Mouse (Mus musculus): Measurements from ENCODE around the gene Mfap3l.

GRCm38 (mm10) chr8:60645164-60645563 is 12.5 kb downstream of the Mfap3l start:
- TF ChIP-seq CTCF (IDR thresholded peaks at IDR 0.05; ENCODE audit: extremely low read depth, insufficient read length, insufficient replicate concordance, low read depth, low read length) (no peak), POLR2A (IDR thresholded peaks at IDR 0.05; ENCODE audit: low read depth, low read length) (no peak)

All from small intestine, adult 2 months (tissue).